Mouse (Mus musculus) left cerebral cortex, postnatal 14 days (tissue): Measurements from ENCODE around the gene Slc35b4. TPM values are rescaled to one million over a fixed set of nuclear protein-coding genes. Genes with fewer than 3 reads are reported as not detected.
A peak's percentile ranks its signal among the peaks of the same experiment; 100 is the strongest.

ENCODE experiments used
- DNase-seq, 2 experiments: peaks; one replicate each; pipeline ENCODE4 v3.0.0; 2021 to 2022; ENCODE audit warnings: low spot score in 2 of 2, mixed read lengths in 1 of 2
- intact Hi-C: fragments of 180-260 bp; cut with DNase I; formaldehyde crosslinking; loops from one replicate; pipeline ENCODE4 v1.15.1; 2025
- total RNA-seq, 2 experiments: library from RNA; stranded (reverse); gene quantifications; 2 replicates each; pipeline ENCODE4 v1.2.3; 2021

Gene Slc35b4
- total RNA-seq, 2 experiments from 2014 or later = 48.0 to 51.4 TPM

- DNase-seq = no peak
- intact Hi-C loops = no loop called here
These were observed 3.7 kb downstream of the Slc35b4 start for GRCm38 (mm10) chr6:34173251-34173650.

GRCm38 (mm10) chr6:34171748-34172457, 5.0 kb downstream of the Slc35b4 start:
- DNase-seq = no peak
- intact Hi-C loops = no loop called here

- intact Hi-C loops = no loop called here
- DNase-seq = no peak
These were observed 5.9 kb downstream of the Slc35b4 start for GRCm38 (mm10) chr6:34170844-34171494.

- intact Hi-C loops = no loop called here
These were observed 8.1 kb downstream of the Slc35b4 start for GRCm38 (mm10) chr6:34168834-34169233.

GRCm38 (mm10) chr6:34163014-34163413, 13.9 kb downstream of the Slc35b4 start:
- intact Hi-C loops = no loop called here
- no peak for DNase-seq

More at GRCm38 (mm10) chr6:34168834-34169233, 8.1 kb downstream of the Slc35b4 start:
- DNase-seq = no peak

GRCm38 (mm10) chr6:34162607-34163006, 14.3 kb downstream of the Slc35b4 start:
- intact Hi-C loops = no loop called here
- no peak for DNase-seq

GRCm38 (mm10) chr6:34161511-34161910, 15.4 kb downstream of the Slc35b4 start:
- intact Hi-C loops = no loop called here
- DNase-seq = no peak

GRCm38 (mm10) chr6:34160816-34161310, 16.0 kb downstream of the Slc35b4 start:
- no peak for DNase-seq
- intact Hi-C loops = no loop called here

GRCm38 (mm10) chr6:34159998-34160815, 16.7 kb downstream of the Slc35b4 start:
- no peak for DNase-seq
- intact Hi-C loops = no loop called here

GRCm38 (mm10) chr6:34156841-34157748, 19.8 kb downstream of the Slc35b4 start:
- DNase-seq = no peak
- intact Hi-C loops = no loop called here

GRCm38 (mm10) chr6:34156057-34156456, 20.9 kb downstream of the Slc35b4 start:
- DNase-seq = no peak
- intact Hi-C loops = no loop called here

GRCm38 (mm10) chr6:34155137-34155804, 21.6 kb downstream of the Slc35b4 start:
- intact Hi-C loops = no loop called here
- DNase-seq = no peak

GRCm38 (mm10) chr6:34154202-34154601, 22.7 kb downstream of the Slc35b4 start:
- intact Hi-C loops = no loop called here
- DNase-seq = peak; percentile 74 to 89

- intact Hi-C loops = no loop called here
- DNase-seq = no peak
These were observed 23.6 kb downstream of the Slc35b4 start for GRCm38 (mm10) chr6:34153069-34154052.

GRCm38 (mm10) chr6:34149821-34150220, 27.1 kb downstream of the Slc35b4 start:
- DNase-seq = no peak
- intact Hi-C loops = no loop called here

GRCm38 (mm10) chr6:34149066-34149465, 27.8 kb downstream of the Slc35b4 start:
- DNase-seq = no peak
- intact Hi-C loops = no loop called here

- intact Hi-C loops = no loop called here
- no peak for DNase-seq
These were observed 28.3 kb downstream of the Slc35b4 start for GRCm38 (mm10) chr6:34148639-34149038.
